Mouse (Mus musculus) urinary bladder, postnatal 10 days (tissue): ENCODE results near the gene Tfap2c.

ENCODE experiments used
- DNase-seq: peaks from one replicate; pipeline ENCODE4 v3.0.0; 2022; ENCODE audit warnings: low spot score

The Tfap2c gene

GRCm38 (mm10) chr2:172551081-172551720 lies 1.8 kb downstream of the Tfap2c start:
- no peak for DNase-seq

GRCm38 (mm10) chr2:172551872-172552271 lies 2.5 kb downstream of the Tfap2c start:
- DNase-seq: no peak

- no peak for DNase-seq
Measured at GRCm38 (mm10) chr2:172552666-172553065, 3.3 kb downstream of the Tfap2c start.

GRCm38 (mm10) chr2:172554211-172554610 lies 4.8 kb downstream of the Tfap2c start:
- no peak for DNase-seq

- no peak for DNase-seq
Measured at GRCm38 (mm10) chr2:172558674-172559468, 9.5 kb downstream of the Tfap2c start.

GRCm38 (mm10) chr2:172561016-172561415 lies 11.6 kb downstream of the Tfap2c start:
- no peak for DNase-seq

GRCm38 (mm10) chr2:172567835-172568234 lies 18.4 kb downstream of the Tfap2c start:
- DNase-seq: no peak

GRCm38 (mm10) chr2:172568466-172568865 lies 19.1 kb downstream of the Tfap2c start:
- DNase-seq: no peak

- no peak for DNase-seq
Measured at GRCm38 (mm10) chr2:172577196-172577766, 27.9 kb downstream of the Tfap2c start.

- DNase-seq: no peak
Measured at GRCm38 (mm10) chr2:172579221-172579620, 29.8 kb downstream of the Tfap2c start.

GRCm38 (mm10) chr2:172580536-172581265 lies 31.3 kb downstream of the Tfap2c start:
- no peak for DNase-seq

GRCm38 (mm10) chr2:172583312-172583711 lies 33.9 kb downstream of the Tfap2c start:
- no peak for DNase-seq

GRCm38 (mm10) chr2:172585329-172585728 lies 35.9 kb downstream of the Tfap2c start:
- DNase-seq: no peak

- no peak for DNase-seq
Measured at GRCm38 (mm10) chr2:172589048-172589447, 39.7 kb downstream of the Tfap2c start.

GRCm38 (mm10) chr2:172590839-172591238 lies 41.4 kb downstream of the Tfap2c start:
- no peak for DNase-seq

GRCm38 (mm10) chr2:172594326-172594725 lies 44.9 kb downstream of the Tfap2c start:
- DNase-seq: no peak

- DNase-seq: no peak
Measured at GRCm38 (mm10) chr2:172597056-172597455, 47.7 kb downstream of the Tfap2c start.

- DNase-seq: no peak
Measured at GRCm38 (mm10) chr2:172597881-172598280, 48.5 kb downstream of the Tfap2c start.

GRCm38 (mm10) chr2:172604625-172605024 lies 55.2 kb downstream of the Tfap2c start:
- no peak for DNase-seq

GRCm38 (mm10) chr2:172605642-172606041 lies 56.2 kb downstream of the Tfap2c start:
- no peak for DNase-seq

- no peak for DNase-seq
Measured at GRCm38 (mm10) chr2:172607710-172608109, 58.3 kb downstream of the Tfap2c start.
